In genomic region chr6:143167409-143167919, GRCm38 (mm10) we compare ENCODE assay signal across 7 mouse cellular contexts. TPM values are rescaled to one million over a fixed set of nuclear protein-coding genes. Genes with fewer than 3 reads are reported as not detected.
DNase-seq lines count a peak whose midpoint lies in the region; ATAC-seq and TF ChIP-seq lines count a peak whose summit lies in the region.

No protein-coding gene starts in this region.

- H3K9ac ChIP-seq in forebrain, embryonic 16.5 days (replicated peaks; ENCODE audit: low read depth, low read length): peak overlapping the region; percentile 93
- H3K9ac ChIP-seq in midbrain, embryonic 13.5 days (replicated peaks): peak overlapping the region; percentile 91

- peak; percentile 39 for DNase-seq in ovary, postnatal 10 days (ENCODE audit: low spot score)
- DNase-seq in ovary, postnatal 14 days (ENCODE audit: low spot score): no peak
- peak; percentile 70 for DNase-seq in brain, embryonic 14.5 days (ENCODE audit: low read depth)
- DNase-seq in left cerebral cortex, postnatal 4 days: peak; percentile 60
- DNase-seq in yolk sac, embryonic 10.5 days (ENCODE audit: low spot score): no peak

- peak; percentile 19 for ATAC-seq in forebrain, embryonic 16.5 days
- ATAC-seq in midbrain, embryonic 13.5 days: peak; percentile 74

- H3K27ac ChIP-seq in forebrain, embryonic 16.5 days (ENCODE audit: low read length): peak overlapping the region; percentile 92
- H3K27ac ChIP-seq in midbrain, embryonic 13.5 days: peak overlapping the region; percentile 93

- no peaks in the 10 kb centered on the region for H3K9me3 ChIP-seq in forebrain, embryonic 16.5 days (ENCODE audit: control insufficient read depth, low read length)
- no peaks in the 10 kb centered on the region for H3K9me3 ChIP-seq in midbrain, embryonic 13.5 days

- intact Hi-C loops in left cerebral cortex, postnatal 4 days (cut with DNase I): loop anchor here (10.0 kb wide), 1 partner anchor 63 kb away; the partner anchor contains the start of gene C2cd5

- peaks cover 22% of the 10 kb centered on the region for H3K4me1 ChIP-seq in forebrain, embryonic 16.5 days (replicated peaks; ENCODE audit: control insufficient read depth, insufficient read depth, low read length)
- H3K4me1 ChIP-seq in midbrain, embryonic 13.5 days (replicated peaks): peaks cover 42% of the 10 kb centered on the region

- H3K27me3 ChIP-seq in forebrain, embryonic 16.5 days (replicated peaks; ENCODE audit: control insufficient read depth, insufficient read depth, low read length): no peaks in the 10 kb centered on the region
- no peaks in the 10 kb centered on the region for H3K27me3 ChIP-seq in midbrain, embryonic 13.5 days

- TF ChIP-seq POLR2A in brain, embryonic 14.5 days (IDR thresholded peaks at IDR 0.05; ENCODE audit: borderline replicate concordance, extremely low read depth, insufficient read depth, insufficient read length, poor library complexity, severe bottlenecking): no peak

- no peak for TF ChIP-seq CTCF in brain, embryonic 14.5 days (IDR thresholded peaks at IDR 0.05; ENCODE audit: borderline replicate concordance, extremely low read depth, insufficient read depth, insufficient read length)

- WGBS in forebrain, embryonic 16.5 days: under 1% methylated on average over 59 of the region's 60 CpGs
- under 1% methylated on average over 48 of the region's 60 CpGs for WGBS in midbrain, embryonic 13.5 days

- H3K4me2 ChIP-seq in forebrain, embryonic 16.5 days (ENCODE audit: low read length): peak overlapping the region; percentile 92
- H3K4me2 ChIP-seq in midbrain, embryonic 13.5 days (replicated peaks): peak overlapping the region; percentile 72

- no peaks in the 10 kb centered on the region for H3K36me3 ChIP-seq in forebrain, embryonic 16.5 days (ENCODE audit: control insufficient read depth, insufficient read depth)
- H3K36me3 ChIP-seq in midbrain, embryonic 13.5 days: 0 out of 2 replicates have a peak, but pooled peaks cover 4% of the 10 kb centered on the region

- peak overlapping the region; percentile 93 for H3K4me3 ChIP-seq in forebrain, embryonic 16.5 days (replicated peaks; ENCODE audit: low read length)
- H3K4me3 ChIP-seq in midbrain, embryonic 13.5 days (replicated peaks): peak overlapping the region; percentile 67

RNA-seq across cellular contexts. Expression of gene Etnk1, which starts 0.4 kb away (rescaled TPM):
- 102 and 103 TPM in 2 replicates for polyA plus RNA-seq in brain, embryonic 14.5 days (2012; rRNA removed)
- polyA plus RNA-seq in forebrain, embryonic 16.5 days (2015; fragmentation: Nextera tagmentation; extraction: Ambion mirVana): 38.1 and 40.4 TPM in 2 replicates
- 100 to 1,000 TPM; 127 to 129 TPM for total RNA-seq in left cerebral cortex, postnatal 4 days (2021)
- polyA plus RNA-seq in midbrain, embryonic 13.5 days (2015; fragmentation: Nextera tagmentation; extraction: Ambion mirVana): 32.8 and 34.2 TPM in 2 replicates

Comparison
In these comparisons a context has a peak if more than half of its experiments do, and no peak if none do; other contexts are left out.
1. DNase-seq: peak in ovary, postnatal 10 days (single experiment), brain, embryonic 14.5 days (single experiment) and left cerebral cortex, postnatal 4 days (single experiment); none in ovary, postnatal 14 days (single experiment) and yolk sac, embryonic 10.5 days (single experiment).